Comparison of ENCODE assay signal across 24 mouse cellular contexts in the genomic region with DNA sequence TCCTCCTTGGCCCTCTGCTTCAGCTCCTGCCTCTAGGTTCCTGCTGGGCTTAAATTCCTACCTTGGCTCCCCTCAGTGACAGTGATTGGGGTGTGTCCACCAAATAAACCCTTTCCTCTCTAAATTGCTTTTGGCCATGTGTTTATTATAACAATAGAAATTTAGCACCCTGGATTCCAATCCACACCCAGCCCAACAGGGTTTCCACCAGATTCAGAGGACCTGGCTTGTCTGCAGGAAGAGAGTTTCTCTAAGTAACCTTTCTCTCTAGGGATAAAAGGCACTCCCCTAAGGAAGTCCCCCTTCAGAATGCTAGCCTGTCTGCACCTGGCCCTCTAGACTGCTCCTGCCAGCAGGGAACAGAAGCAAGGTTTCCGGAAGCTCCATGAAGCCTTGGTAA.
DNase-seq lines count a peak whose midpoint lies in the region; ATAC-seq and TF ChIP-seq lines count a peak whose summit lies in the region.
"Had no signal": no experiment of that assay in that cellular context is flagged by ENCODE, and none has a peak within 500 bp of the region (broad histone marks: within the 10 kb centered on the region; RNA-seq: fewer than 3 reads in every experiment).

No protein-coding gene starts in this region.

- H3K9ac ChIP-seq in midbrain, embryonic 11.5 days (ENCODE audit: low read length): no peak overlapping the region
- no peak overlapping the region for H3K9ac ChIP-seq in midbrain, postnatal 0 days (replicated peaks; ENCODE audit: low read length, poor library complexity, severe bottlenecking)
- no peak overlapping the region for H3K9ac ChIP-seq in kidney, embryonic 14.5 days (ENCODE audit: low read depth, low read length)
- H3K9ac ChIP-seq: embryonic facial prominence, embryonic 13.5 days; embryonic facial prominence, embryonic 15.5 days; forebrain, embryonic 13.5 days; forebrain, embryonic 15.5 days; forebrain, postnatal 0 days had no signal

- DNase-seq in midbrain, embryonic 11.5 days (ENCODE audit: low spot score, missing footprints): peak; percentile 49
- DNase-seq in midbrain, postnatal 0 days (ENCODE audit: low spot score): no peak
- peak; percentile 82 for DNase-seq in R1 (ENCODE audit: low read depth, low spot score)
- DNase-seq in ZHBTc4 (ENCODE audit: low read depth, low spot score): peak; percentile 78
- no peak for DNase-seq in forebrain, embryonic 10.5 days (ENCODE audit: extremely low spot score, low spot score)
- DNase-seq: adrenal gland, adult 8-10 months; adrenal gland, postnatal 14 days; adrenal gland, postnatal 36 days; cerebellum, adult 11 months; cerebellum, adult 18-20 months; cerebellum, adult 8-10 months; cerebellum, adult 9-11 months; cerebellum, postnatal 14 days; cerebellum, postnatal 36 days; embryo, embryonic 11 days; forebrain, postnatal 0 days had no signal

- 83% methylated on average over 1 of the region's 1 CpGs for WGBS in midbrain, embryonic 11.5 days
- 84% methylated on average over 1 of the region's 1 CpGs for WGBS in midbrain, postnatal 0 days
- 84% methylated on average over 1 of the region's 1 CpGs for WGBS in forebrain, embryonic 10.5 days
- 86% methylated on average over 1 of the region's 1 CpGs for WGBS in kidney, embryonic 14.5 days

- H3K36me3 ChIP-seq in midbrain, embryonic 11.5 days (ENCODE audit: control insufficient read depth, insufficient read depth, low read length): no peaks in the 10 kb centered on the region
- H3K36me3 ChIP-seq in midbrain, postnatal 0 days (ENCODE audit: insufficient read depth, low read length): no peaks in the 10 kb centered on the region
- H3K36me3 ChIP-seq in forebrain, embryonic 10.5 days (replicated peaks): no peaks in the 10 kb centered on the region
- no peaks in the 10 kb centered on the region for H3K36me3 ChIP-seq in kidney, embryonic 14.5 days (ENCODE audit: control insufficient read depth, insufficient read depth, low read length)
- H3K36me3 ChIP-seq: embryonic facial prominence, embryonic 13.5 days; embryonic facial prominence, embryonic 15.5 days; forebrain, embryonic 15.5 days; G1E had no signal

- H3K9me3 ChIP-seq in midbrain, embryonic 11.5 days (ENCODE audit: control insufficient read depth, low read length): no peaks in the 10 kb centered on the region
- H3K9me3 ChIP-seq in midbrain, postnatal 0 days (ENCODE audit: low read length): no peaks in the 10 kb centered on the region
- H3K9me3 ChIP-seq in forebrain, embryonic 10.5 days: no peaks in the 10 kb centered on the region
- no peaks in the 10 kb centered on the region for H3K9me3 ChIP-seq in kidney, embryonic 14.5 days (ENCODE audit: control insufficient read depth, low read length)
- H3K9me3 ChIP-seq: embryonic facial prominence, embryonic 13.5 days; embryonic facial prominence, embryonic 15.5 days; forebrain, embryonic 13.5 days; forebrain, embryonic 15.5 days had no signal

- H3K4me2 ChIP-seq in midbrain, embryonic 11.5 days: no peak overlapping the region
- H3K4me2 ChIP-seq in midbrain, postnatal 0 days (ENCODE audit: low read depth, low read length, poor library complexity, severe bottlenecking): no peak overlapping the region
- no peak overlapping the region for H3K4me2 ChIP-seq in kidney, embryonic 14.5 days (replicated peaks; ENCODE audit: low read depth, low read length)
- H3K4me2 ChIP-seq: embryonic facial prominence, embryonic 13.5 days; embryonic facial prominence, embryonic 15.5 days; forebrain, embryonic 13.5 days; forebrain, embryonic 15.5 days had no signal

- TF ChIP-seq CTCF in midbrain, postnatal 0 days (IDR thresholded peaks at IDR 0.05): no peak

- no peaks in the 10 kb centered on the region for H3K27me3 ChIP-seq in midbrain, embryonic 11.5 days (ENCODE audit: control insufficient read depth, insufficient read depth, low read length)
- H3K27me3 ChIP-seq in midbrain, postnatal 0 days (ENCODE audit: insufficient read depth, low read length): no peaks in the 10 kb centered on the region
- H3K27me3 ChIP-seq in forebrain, embryonic 10.5 days (ENCODE audit: poor library complexity, severe bottlenecking): peaks cover 31% of the 10 kb centered on the region
- H3K27me3 ChIP-seq in kidney, embryonic 14.5 days (ENCODE audit: control insufficient read depth, insufficient read depth, low read length): no peaks in the 10 kb centered on the region; the same call in 1 of the 2 replicates
- H3K27me3 ChIP-seq: embryonic facial prominence, embryonic 15.5 days; forebrain, embryonic 15.5 days had no signal

- peaks cover 5% of the 10 kb centered on the region for H3K4me1 ChIP-seq in midbrain, embryonic 11.5 days (ENCODE audit: control insufficient read depth, insufficient read depth, low read length)
- peaks cover 6% of the 10 kb centered on the region; the same call in 1 of the 2 replicates for H3K4me1 ChIP-seq in midbrain, postnatal 0 days (ENCODE audit: insufficient read depth, low read length)
- peaks cover 25% of the 10 kb centered on the region for H3K4me1 ChIP-seq in forebrain, embryonic 10.5 days
- no peaks in the 10 kb centered on the region for H3K4me1 ChIP-seq in kidney, embryonic 14.5 days (ENCODE audit: control insufficient read depth, insufficient read depth, low read length)
- H3K4me1 ChIP-seq: embryonic facial prominence, embryonic 13.5 days had no signal

- no peak overlapping the region for H3K27ac ChIP-seq in midbrain, embryonic 11.5 days (ENCODE audit: low read depth, low read length)
- H3K27ac ChIP-seq in midbrain, postnatal 0 days (ENCODE audit: low read depth, low read length): no peak overlapping the region
- no peak overlapping the region for H3K27ac ChIP-seq in forebrain, embryonic 10.5 days
- H3K27ac ChIP-seq in kidney, embryonic 14.5 days (ENCODE audit: low read depth, low read length): no peak overlapping the region
- H3K27ac ChIP-seq: embryonic facial prominence, embryonic 13.5 days; embryonic facial prominence, embryonic 15.5 days; forebrain, embryonic 13.5 days; forebrain, embryonic 15.5 days had no signal

- H3K4me3 ChIP-seq in midbrain, embryonic 11.5 days (ENCODE audit: low read depth, low read length): no peak overlapping the region
- H3K4me3 ChIP-seq in midbrain, postnatal 0 days (ENCODE audit: low read depth, low read length): no peak overlapping the region
- no peak overlapping the region for H3K4me3 ChIP-seq in forebrain, embryonic 10.5 days
- no peak overlapping the region for H3K4me3 ChIP-seq in kidney, embryonic 14.5 days (ENCODE audit: low read length)
- H3K4me3 ChIP-seq: embryonic facial prominence, embryonic 13.5 days; embryonic facial prominence, embryonic 15.5 days; erythroblast, embryonic 14.5 days; forebrain, embryonic 13.5 days; forebrain, embryonic 15.5 days had no signal

- ATAC-seq in midbrain, embryonic 11.5 days (ENCODE audit: low FRiP score): no peak
- no peak for ATAC-seq in midbrain, postnatal 0 days (ENCODE audit: low FRiP score)
- no peak for ATAC-seq in kidney, embryonic 14.5 days (ENCODE audit: low FRiP score, low TSS enrichment)
- ATAC-seq: activated CD4-positive, CD25-positive, alpha-beta regulatory T cell, adult 4 months; forebrain, embryonic 13.5 days; forebrain, embryonic 15.5 days; forebrain, postnatal 0 days had no signal

Comparison
In these comparisons a context has a peak if more than half of its experiments do, and no peak if none do; other contexts are left out.
1. DNase-seq: peak in midbrain, embryonic 11.5 days (single experiment), R1 (single experiment) and ZHBTc4 (single experiment); none in midbrain, postnatal 0 days (single experiment) and forebrain, embryonic 10.5 days (single experiment).